Mouse (Mus musculus) layer of hippocampus, adult 2 months (tissue): ENCODE data around the gene Phlda2. TPM values are rescaled to one million over a fixed set of nuclear protein-coding genes. Genes with fewer than 3 reads are reported as not detected.

ENCODE experiments used
- DNase-seq, 2 experiments: peaks; one replicate each; pipeline ENCODE4 v3.0.0; 2022; ENCODE audit warnings: low spot score in 2 of 2
- H3K27ac ChIP-seq: fragments of 200-600 bp; 2 replicates; pipeline ENCODE4 v1.8.1; 2022
- H3K4me3 ChIP-seq: fragments of 200-600 bp; 2 replicates; pipeline ENCODE4 v1.8.1; 2022; ENCODE audit warnings: mild to moderate bottlenecking
- CTCF ChIP-seq: fragments of 200-600 bp; conservative IDR thresholded peaks from 2 replicates; pipeline ENCODE4 v1.8.1; 2022; ENCODE audit warnings: antibody characterized with exemption, mild to moderate bottlenecking, moderate library complexity
- total RNA-seq, 2 experiments: library from RNA; stranded (reverse); gene quantifications; 2 replicates each; pipeline ENCODE4 v1.2.3; 2021

Phlda2 gene
- total RNA-seq, 2 experiments from 2014 or later = not detected

DNA sequence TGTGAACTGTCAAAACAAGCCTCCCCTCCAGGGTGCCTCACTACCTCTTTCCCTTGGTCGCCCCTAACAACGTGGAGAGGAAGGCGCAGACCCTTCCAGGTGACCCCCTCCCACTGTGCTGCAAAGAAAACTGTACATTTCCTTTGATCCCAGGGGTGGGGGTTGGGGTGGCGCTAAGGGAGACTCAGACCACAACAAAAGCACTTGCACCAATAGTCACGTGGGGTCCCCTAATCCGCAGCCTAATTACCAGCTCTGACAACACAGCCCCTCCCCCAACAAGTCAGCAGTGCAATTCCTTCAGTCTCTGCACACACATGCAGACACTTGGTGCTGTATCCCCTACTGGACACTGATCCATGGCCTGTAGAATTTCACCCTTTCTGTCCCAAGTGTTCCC lies 35.2 kb downstream of the Phlda2 start:
- TF ChIP-seq CTCF = no peak
- Histone ChIP-seq H3K27ac (no peak overlapping the region), H3K4me3 (no peak overlapping the region)
- no peak for DNase-seq

DNA sequence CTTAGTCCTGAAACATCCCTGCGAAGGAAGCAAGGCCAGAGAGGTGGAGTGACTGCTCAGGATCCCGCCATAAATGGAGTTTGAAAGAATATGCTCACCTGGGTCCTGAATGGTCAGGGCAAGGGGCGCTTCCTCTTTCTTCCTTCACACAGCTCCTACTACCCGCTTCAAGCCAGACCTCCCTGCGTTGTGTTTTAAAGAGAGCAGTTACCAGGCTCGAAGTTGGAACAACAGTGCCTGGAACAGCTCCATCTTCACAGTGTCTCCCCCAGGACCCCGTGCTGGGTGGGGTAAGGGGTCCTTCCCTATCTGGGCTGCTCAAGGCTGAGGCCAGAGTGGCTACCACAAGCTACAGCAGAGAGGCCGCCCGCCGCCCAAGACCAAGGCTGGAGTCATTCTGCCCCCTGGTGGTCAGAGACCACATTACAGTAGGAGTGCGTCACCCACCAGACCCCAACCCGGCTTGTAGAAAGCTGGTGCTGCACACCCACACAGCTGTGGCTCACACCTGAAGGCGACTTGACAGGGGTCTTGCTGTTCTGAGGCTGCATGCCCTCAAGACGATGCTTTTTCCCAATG lies 36.8 kb downstream of the Phlda2 start:
- TF ChIP-seq CTCF = peak; percentile 99
- DNase-seq = peak; percentile 64 to 91
- Histone ChIP-seq H3K27ac (no peak overlapping the region), H3K4me3 (no peak overlapping the region)

DNA sequence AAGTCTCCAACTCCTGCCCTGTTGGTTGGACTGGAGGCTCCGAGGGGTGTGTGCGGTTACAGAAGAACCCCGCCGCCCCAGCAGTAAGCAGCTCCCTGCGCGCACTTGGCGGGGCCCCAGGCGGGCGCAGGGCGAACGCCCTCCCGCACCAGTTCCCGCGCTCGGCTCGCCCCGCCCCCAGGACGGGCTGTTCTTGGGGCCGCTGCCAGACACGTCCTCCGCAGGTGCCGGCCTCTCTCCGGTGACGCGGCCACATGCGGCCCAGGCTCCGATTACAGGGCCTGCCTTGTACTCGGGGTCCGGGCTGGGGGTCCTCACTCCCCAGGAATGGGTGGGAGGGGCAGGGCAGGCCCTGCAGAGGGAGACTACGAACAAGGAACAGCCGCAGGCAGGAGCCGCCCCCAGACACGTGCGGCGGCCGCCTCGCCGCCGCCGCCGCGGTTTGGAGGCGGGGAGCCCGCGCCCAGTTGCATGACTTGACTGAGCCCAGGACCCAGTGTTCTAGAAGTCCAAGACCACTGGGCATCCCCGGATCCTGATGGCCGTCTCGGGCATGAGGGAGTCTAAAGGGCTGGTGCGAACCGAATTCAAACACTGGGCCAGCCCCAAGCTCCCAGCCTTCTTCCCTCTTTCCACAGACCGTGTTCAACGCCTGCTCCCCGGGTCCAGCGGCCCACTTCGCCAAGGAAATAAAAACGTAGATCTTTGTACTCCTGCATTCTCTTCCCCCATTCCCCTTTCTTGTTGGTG lies 38.0 kb downstream of the Phlda2 start:
- no peak for DNase-seq
- TF ChIP-seq CTCF = no peak
- Histone ChIP-seq H3K4me3 (peak overlapping the region; percentile 41), H3K27ac (no peak overlapping the region)

DNA sequence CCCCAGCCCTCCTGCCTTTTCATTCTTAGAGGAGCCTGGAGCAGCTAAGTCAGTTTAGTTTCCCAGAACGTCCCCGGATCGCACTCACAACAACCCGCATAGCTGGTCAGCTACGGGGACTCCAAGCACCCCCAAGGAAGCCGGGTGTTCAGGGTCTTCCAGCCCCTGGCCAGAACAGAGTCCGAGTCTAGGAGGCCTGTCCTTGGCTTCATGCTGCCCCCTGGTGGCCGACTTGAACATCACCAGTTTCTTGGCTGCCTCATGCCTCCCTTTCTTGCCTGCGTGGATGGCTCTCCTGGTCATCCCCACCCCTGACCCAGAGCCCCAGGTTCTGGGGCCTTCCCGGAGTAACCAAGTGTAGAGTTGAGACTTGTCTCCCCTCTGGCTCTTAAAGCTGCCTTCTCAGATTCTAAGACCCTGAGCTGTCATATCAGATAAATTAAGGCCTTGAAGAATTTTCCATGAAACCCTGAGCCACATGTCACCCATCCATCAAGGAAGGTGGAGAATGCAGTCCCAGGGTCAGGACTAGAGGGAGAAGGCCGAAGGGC lies 39.0 kb downstream of the Phlda2 start:
- DNase-seq = peak; percentile 59 to 74
- Histone ChIP-seq H3K27ac (no peak overlapping the region), H3K4me3 (no peak overlapping the region)
- TF ChIP-seq CTCF = peak; percentile 97

DNA sequence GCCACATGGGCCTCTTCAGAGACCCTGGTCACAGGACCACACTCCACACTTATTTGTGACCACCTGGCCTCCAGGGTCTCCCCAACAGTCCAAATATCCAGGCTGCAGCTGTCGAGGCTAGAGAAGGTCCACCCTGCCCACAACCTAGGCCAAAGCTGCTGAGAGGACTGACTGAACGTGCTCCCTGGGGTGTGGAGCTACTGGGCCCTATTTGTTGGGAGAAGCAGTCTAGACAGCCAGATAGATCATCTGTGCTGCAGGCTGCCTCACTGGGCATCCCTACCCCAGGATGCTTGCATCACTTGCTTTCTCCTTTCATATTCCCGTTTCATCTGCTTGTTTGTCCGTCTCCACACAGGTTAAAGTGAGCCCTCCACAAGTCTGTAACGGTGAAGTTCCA lies 40.4 kb downstream of the Phlda2 start:
- TF ChIP-seq CTCF = no peak
- DNase-seq = no peak
- H3K27ac ChIP-seq = no peak overlapping the region
- H3K4me3 ChIP-seq = no peak overlapping the region

DNA sequence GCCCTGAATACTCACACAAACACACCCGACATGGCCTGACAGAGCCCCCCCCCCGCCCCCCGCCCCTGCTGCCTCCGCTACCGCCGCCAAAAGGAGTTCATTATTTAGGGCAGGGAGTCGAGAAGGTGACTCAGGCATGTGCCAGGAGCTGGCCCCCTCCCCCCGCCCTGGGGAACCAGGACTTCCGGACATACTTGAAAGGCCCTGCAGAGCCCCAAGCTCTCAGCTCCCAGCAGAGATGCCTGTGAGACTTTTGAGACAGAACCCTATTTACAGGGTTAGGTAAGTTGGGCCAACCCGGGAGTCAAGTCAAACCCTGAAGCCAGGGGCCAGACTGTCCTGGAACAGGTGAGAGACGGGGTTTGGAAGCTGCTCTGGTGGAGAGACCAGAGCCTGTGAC lies 41.0 kb downstream of the Phlda2 start:
- no peak overlapping the region for H3K27ac ChIP-seq
- H3K4me3 ChIP-seq = no peak overlapping the region
- DNase-seq = no peak
- TF ChIP-seq CTCF = no peak

DNA sequence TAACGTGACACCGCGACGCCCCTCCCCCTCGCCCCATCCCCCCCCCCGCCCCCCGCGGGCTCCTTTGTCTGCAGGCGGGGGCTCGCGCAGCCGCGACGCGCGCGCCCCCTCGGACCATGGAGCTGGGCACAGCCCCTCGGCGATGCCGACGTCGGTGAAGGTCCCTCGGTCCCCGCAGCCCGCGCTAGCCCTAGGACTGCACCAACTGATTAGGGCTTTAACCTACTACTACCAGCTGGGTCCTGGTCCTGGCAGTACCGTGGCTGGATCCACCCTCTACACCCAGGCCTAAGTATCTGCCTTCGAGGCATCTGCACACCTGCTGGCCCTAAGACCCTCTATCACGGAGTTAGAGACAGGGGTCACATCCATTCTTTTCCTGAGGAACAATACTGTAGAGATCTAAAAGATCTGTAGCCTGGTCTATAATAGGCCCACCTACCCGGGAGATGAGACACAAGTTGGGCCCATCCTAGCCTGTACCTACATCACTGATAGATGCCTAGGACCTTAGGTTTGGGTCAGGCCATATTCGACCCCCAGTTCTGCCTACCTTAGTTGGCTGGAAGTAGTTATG lies 41.6 kb downstream of the Phlda2 start:
- H3K27ac ChIP-seq = 0 out of 2 replicates have a peak overlapping the region, but pooled peaks have one; percentile 37
- DNase-seq = no peak
- TF ChIP-seq CTCF = no peak
- peak overlapping the region; percentile 54 for H3K4me3 ChIP-seq

DNA sequence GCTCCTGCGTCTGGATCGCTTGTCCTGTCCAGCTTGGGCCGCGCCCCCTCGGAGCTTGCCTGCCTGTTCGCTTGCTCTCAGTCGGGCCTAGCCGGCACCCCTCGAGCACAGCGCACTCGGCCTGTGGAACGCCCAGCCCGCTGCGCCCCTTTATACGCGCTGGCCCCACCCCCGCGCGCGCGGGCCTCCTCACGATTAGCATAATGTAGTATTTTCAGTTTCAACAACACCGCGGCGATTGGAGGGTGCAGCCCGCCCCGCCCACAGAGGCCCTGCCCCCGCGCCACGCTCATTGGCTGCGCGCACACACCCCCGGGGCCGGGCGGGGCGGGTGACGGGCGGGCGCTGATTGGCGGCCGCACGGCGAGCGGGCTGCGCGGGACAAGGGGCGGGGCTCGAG lies 42.1 kb downstream of the Phlda2 start, which contains the start of gene Cdkn1c:
Cdkn1c (minus strand) TSS at position 177 of the 400 bp plus-strand sequence.
- Histone ChIP-seq H3K4me3 (peak within 1 kb of the TSS; percentile 54), H3K27ac (0 out of 2 replicates have a peak within 1 kb of the TSS, but pooled peaks have one; percentile 37)
- no peak for TF ChIP-seq CTCF
- DNase-seq = peak; percentile 73 to 76

DNA sequence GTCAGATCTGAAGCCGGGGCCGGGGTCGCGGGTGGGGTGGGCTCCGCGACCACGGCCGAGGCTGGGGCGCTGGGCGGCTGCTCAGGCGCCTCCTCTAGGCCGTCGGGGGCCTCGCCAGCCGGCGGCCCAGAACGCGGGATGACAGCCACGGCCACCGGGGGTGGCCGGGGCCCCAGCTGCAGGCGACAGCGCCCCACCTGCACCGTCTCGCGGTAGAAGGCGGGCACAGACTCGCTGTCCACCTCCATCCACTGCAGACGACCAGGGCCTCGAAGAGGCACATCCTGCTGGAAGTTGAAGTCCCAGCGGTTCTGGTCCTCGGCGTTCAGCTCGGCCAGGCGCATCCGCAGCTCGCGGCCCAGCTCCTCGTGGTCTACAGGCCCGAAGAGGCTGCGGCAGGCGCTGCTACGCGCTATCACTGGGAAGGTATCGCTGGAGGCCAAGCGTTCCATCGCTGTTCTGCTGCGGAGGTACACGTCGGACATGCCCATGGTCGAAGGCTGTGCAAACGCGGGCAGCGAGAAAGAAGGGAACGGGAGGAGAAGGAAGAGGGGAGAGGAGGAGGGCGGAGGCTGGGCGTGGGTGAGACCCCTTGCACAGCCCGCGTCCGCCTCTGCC lies 42.6 kb downstream of the Phlda2 start:
- peak overlapping the region; percentile 54 for H3K4me3 ChIP-seq
- DNase-seq = no peak
- no peak for TF ChIP-seq CTCF
- H3K27ac ChIP-seq = no peak overlapping the region

DNA sequence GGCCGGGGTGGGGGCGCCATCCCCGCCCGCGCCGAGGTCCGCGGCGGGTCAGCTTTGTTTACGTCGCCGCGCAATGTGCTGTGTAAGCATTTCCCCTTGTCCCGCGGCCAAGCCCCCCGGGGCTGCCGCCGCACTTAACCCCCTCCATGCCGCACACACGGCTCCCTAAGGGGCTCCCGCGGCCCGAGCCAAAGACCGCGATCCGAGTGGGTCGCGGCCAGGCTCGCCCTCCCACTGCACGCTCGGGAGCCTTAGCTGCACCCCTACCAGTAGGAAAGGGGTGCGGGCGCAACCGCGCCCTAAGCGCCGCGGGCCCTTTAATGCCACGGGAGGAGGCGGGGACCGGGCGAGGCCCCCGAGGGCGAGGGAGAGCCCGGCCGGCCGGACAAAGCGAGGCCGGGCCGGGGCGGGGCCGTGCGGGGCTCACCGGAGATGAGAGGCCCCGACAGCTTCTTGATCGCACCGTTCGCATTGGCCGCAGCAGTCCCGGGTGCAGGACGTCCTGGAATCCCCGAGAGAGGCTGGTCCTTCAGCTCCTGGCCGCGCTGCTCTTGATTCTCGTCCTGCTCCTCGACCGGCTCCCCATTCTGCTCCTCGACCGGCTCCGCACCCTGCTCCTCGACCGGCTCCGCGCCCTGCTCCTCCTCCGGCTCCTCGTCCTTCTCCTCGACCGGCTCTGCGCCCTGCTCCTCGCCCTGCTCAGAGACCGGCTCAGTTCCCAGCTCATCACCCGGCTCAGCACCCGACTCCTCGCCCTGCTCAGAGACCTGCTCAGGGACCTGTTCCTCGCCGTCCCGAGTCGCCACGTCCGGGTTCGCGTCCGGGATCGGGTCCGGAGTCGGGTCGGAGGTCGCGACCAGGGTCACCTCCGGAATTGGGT lies 43.4 kb downstream of the Phlda2 start:
- no peak overlapping the region for H3K27ac ChIP-seq
- peak overlapping the region; percentile 43 for H3K4me3 ChIP-seq
- no peak for TF ChIP-seq CTCF
- DNase-seq = no peak

DNA sequence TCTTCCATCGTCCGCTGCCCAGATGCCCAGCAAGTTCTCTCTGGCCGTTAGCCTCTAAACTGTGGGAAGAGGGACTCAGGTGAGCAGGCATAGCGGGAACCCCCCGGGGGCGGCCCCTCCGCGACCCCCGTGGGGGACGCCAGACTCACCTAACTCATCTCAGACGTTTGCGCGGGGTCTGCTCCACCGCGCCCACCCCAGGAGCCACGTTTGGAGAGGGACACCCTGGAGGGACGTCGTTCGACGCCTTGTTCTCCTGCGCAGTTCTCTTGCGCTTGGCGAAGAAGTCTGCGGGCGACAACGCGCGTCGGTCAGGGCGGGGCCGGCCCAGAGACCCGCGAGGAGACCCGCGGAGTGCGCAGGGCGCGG lies 44.0 kb downstream of the Phlda2 start:
- Histone ChIP-seq H3K4me3 (peak overlapping the region; percentile 43), H3K27ac (no peak overlapping the region)
- no peak for DNase-seq
- no peak for TF ChIP-seq CTCF

Other genes starting within 250 kb of the Phlda2 start
- gene Cdkn1c, start 42.1 kb downstream of the Phlda2 start, total RNA-seq = 1 to 10 TPM; 2.5 to 6.7 TPM
- gene Slc22a18, start 29.4 kb downstream of the Phlda2 start, total RNA-seq = under 1 TPM; 0.29 to 0.54 TPM
- 100 to 1,000 TPM; 106 to 119 TPM for gene Nap1l4, start 46.0 kb upstream of the Phlda2 start, total RNA-seq
- 10 to 100 TPM; 38.4 to 42.0 TPM for gene Cars, start 96.9 kb upstream of the Phlda2 start, total RNA-seq
- gene Tnfrsf26, start 125.6 kb upstream of the Phlda2 start, total RNA-seq = not detected
- gene Tnfrsf22, start 146.5 kb upstream of the Phlda2 start, total RNA-seq = 1 to 10 TPM; 2.6 to 2.8 TPM
- gene Tnfrsf23, start 182.7 kb upstream of the Phlda2 start, total RNA-seq = 1 to 10 TPM; 1.3 to 1.6 TPM